Mouse (Mus musculus): Measurements from ENCODE around the gene Cpne5. TPM values are rescaled to one million over a fixed set of nuclear protein-coding genes. Genes with fewer than 3 reads are reported as not detected.
A peak's percentile ranks its signal among the peaks of the same experiment; 100 is the strongest.
"Not testable (repeated sequence)": the region's sequence is repeated elsewhere in the genome, so short reads cannot be mapped to it uniquely, and the experiment has no call there.

Cpne5 gene
- 1 to 10 TPM; 5.1 to 5.6 TPM for total RNA-seq (2021)

- intact Hi-C loops (cut with DNase I), result no loop called here
- DNase-seq (ENCODE audit: low spot score), result no peak
Measured at GRCm38 (mm10) chr17:29237772-29238420, at the start of gene Cpne5. TSS of gene Cpne5 (minus strand) at chr17:29238167.

- intact Hi-C loops (cut with DNase I), result no loop called here
- DNase-seq (ENCODE audit: low spot score), result no peak
Measured at GRCm38 (mm10) chr17:29282216-29282952, 44.4 kb upstream of the Cpne5 start.

- intact Hi-C loops (cut with DNase I), result no loop called here
- DNase-seq (ENCODE audit: low spot score), result no peak
Measured at GRCm38 (mm10) chr17:29281541-29281940, 43.6 kb upstream of the Cpne5 start.

- intact Hi-C loops (cut with DNase I), result no loop called here
- DNase-seq (ENCODE audit: low spot score), result no peak
Measured at GRCm38 (mm10) chr17:29280422-29280821, 42.5 kb upstream of the Cpne5 start.

- no peak for DNase-seq (ENCODE audit: low spot score)
- intact Hi-C loops (cut with DNase I), result no loop called here
Measured at GRCm38 (mm10) chr17:29273889-29274288, 35.9 kb upstream of the Cpne5 start.

GRCm38 (mm10) chr17:29273156-29273555 is 35.2 kb upstream of the Cpne5 start:
- no peak for DNase-seq (ENCODE audit: low spot score)
- intact Hi-C loops (cut with DNase I), result no loop called here

GRCm38 (mm10) chr17:29270148-29270698 is 32.3 kb upstream of the Cpne5 start:
- no peak for DNase-seq (ENCODE audit: low spot score)
- intact Hi-C loops (cut with DNase I), result no loop called here

GRCm38 (mm10) chr17:29269349-29269706 is 31.4 kb upstream of the Cpne5 start:
- intact Hi-C loops (cut with DNase I), result no loop called here
- DNase-seq (ENCODE audit: low spot score), result no peak

- intact Hi-C loops (cut with DNase I), result loop anchor here (1.0 kb wide), 1 partner anchor 102 kb away; no protein-coding TSS in a partner anchor
- DNase-seq (ENCODE audit: low spot score), result peak; percentile 96
Measured at GRCm38 (mm10) chr17:29268682-29269348, 30.8 kb upstream of the Cpne5 start, which contains the start of gene BC004004. TSS of gene BC004004 (plus strand) at chr17:29268788.

- intact Hi-C loops (cut with DNase I), result loop anchor here (1.0 kb wide), 1 partner anchor 103 kb away; no protein-coding TSS in a partner anchor
- no peak for DNase-seq (ENCODE audit: low spot score)
Measured at GRCm38 (mm10) chr17:29267931-29268681, 30.1 kb upstream of the Cpne5 start.

GRCm38 (mm10) chr17:29267040-29267439 is 29.1 kb upstream of the Cpne5 start:
- DNase-seq (ENCODE audit: low spot score); intact Hi-C loops (cut with DNase I): not testable (repeated sequence)

- DNase-seq (ENCODE audit: low spot score), result no peak
- intact Hi-C loops (cut with DNase I), result loop anchor here (5.0 kb wide), 1 partner anchor 248 kb away; no protein-coding TSS in a partner anchor
Measured at GRCm38 (mm10) chr17:29264760-29265159, 26.8 kb upstream of the Cpne5 start.

GRCm38 (mm10) chr17:29263840-29264633 is 26.1 kb upstream of the Cpne5 start, which contains the start of gene Ppil1:
TSS of gene Ppil1 (minus strand) at chr17:29264186.
- DNase-seq (ENCODE audit: low spot score), result peak; percentile 71
- intact Hi-C loops (cut with DNase I), result loop anchor here (5.0 kb wide), 1 partner anchor 248 kb away; no protein-coding TSS in a partner anchor

GRCm38 (mm10) chr17:29263417-29263816 is 25.4 kb upstream of the Cpne5 start:
- no peak for DNase-seq (ENCODE audit: low spot score)
- intact Hi-C loops (cut with DNase I), result loop anchor here (5.0 kb wide), 1 partner anchor 249 kb away; no protein-coding TSS in a partner anchor

- intact Hi-C loops (cut with DNase I), result loop anchor here (5.0 kb wide), 1 partner anchor 250 kb away; no protein-coding TSS in a partner anchor
- DNase-seq (ENCODE audit: low spot score), result no peak
Measured at GRCm38 (mm10) chr17:29262259-29262649, 24.3 kb upstream of the Cpne5 start.

GRCm38 (mm10) chr17:29261603-29262258 is 23.8 kb upstream of the Cpne5 start:
- DNase-seq (ENCODE audit: low spot score), result no peak
- intact Hi-C loops (cut with DNase I), result loop anchor here (5.0 kb wide), 1 partner anchor 251 kb away; no protein-coding TSS in a partner anchor

GRCm38 (mm10) chr17:29260501-29260900 is 22.5 kb upstream of the Cpne5 start:
- intact Hi-C loops (cut with DNase I), result loop anchor here (5.0 kb wide), 1 partner anchor 252 kb away; no protein-coding TSS in a partner anchor
- no peak for DNase-seq (ENCODE audit: low spot score)

- DNase-seq (ENCODE audit: low spot score), result no peak
- intact Hi-C loops (cut with DNase I), result loop anchor here (2.0 kb wide), 1 partner anchor 111 kb away; no protein-coding TSS in a partner anchor
Measured at GRCm38 (mm10) chr17:29259489-29259888, 21.5 kb upstream of the Cpne5 start.
